Mouse (Mus musculus): ENCODE results near the gene Mogs. TPM values are rescaled to one million over a fixed set of nuclear protein-coding genes. Genes with fewer than 3 reads are reported as not detected.

The Mogs gene
- polyA plus RNA-seq, 1 experiment, result 17.1 TPM

DNA sequence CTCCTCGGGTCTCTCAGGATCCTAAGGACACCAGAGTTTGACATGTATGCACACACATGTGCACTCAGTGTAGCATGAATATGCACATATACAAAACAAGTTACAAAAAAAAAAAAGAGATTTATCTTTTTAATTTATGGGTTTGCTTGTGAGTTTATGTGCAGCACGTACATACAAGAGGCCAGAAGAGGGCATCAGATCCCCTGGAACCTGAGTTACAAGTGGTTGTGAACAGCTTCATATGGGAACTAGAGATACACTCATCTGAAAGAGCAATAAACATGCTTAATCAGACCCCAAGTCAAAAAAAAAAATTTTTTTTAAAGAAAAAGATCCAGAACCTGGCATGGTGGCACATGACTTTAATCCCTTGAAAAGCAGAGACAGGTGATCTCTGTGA lies 40.3 kb upstream of the Mogs start:
- Histone ChIP-seq H3K27ac (ENCODE audit: insufficient read depth, low read depth, low read length) (no peak overlapping the region), H3K4me3 (ENCODE audit: insufficient read depth, low read length) (no peak overlapping the region), H3K4me1 (ENCODE audit: control insufficient read depth, insufficient read depth, low read length) (peaks cover 9% of the 10 kb centered on the region)
- no peak for TF ChIP-seq CTCF (IDR thresholded peaks at IDR 0.05; ENCODE audit: low read depth, low read length)
- no peak for TF ChIP-seq POLR2A (IDR thresholded peaks at IDR 0.05; ENCODE audit: borderline replicate concordance, low read depth, low read length)

DNA sequence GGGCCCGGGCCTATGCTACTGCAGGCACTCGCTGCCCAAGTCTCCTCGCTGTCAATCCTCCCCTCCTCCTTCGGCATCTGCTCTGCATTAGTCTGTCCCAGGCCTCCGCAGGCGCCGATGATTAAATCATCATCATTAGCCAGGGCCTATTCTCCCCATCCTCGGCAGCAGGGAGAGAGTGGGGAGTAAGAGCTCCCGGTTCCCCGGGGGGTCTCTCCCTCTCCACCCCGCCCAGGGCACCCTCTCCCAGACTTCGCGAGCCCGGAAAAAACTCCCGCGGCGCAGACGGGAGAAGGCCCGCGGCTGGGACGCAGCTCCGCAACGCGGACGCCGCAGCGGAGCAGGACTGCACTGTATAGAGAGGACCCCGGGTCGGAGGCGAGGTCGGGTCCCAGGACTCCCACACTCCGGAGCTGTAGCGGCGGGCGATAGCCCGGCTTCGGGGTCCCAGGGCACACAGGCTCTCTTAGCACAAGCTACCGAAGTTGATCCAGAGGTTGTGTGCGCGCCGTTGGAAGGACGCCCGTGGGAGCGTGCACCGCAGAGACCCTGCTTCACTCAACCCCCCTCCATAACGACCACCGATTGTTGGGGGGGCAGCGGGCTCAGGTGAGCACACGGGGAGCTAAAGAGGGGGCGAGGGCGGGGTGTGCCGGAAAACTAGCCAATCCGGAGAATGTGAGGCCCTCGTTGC lies 37.5 kb upstream of the Mogs start, which contains the start of gene Pcgf1:
Pcgf1 (plus strand) TSS at position 240 of the 694 bp plus-strand sequence.
- TF ChIP-seq CTCF (IDR thresholded peaks at IDR 0.05; ENCODE audit: low read depth, low read length) (no peak), POLR2A (IDR thresholded peaks at IDR 0.05; ENCODE audit: borderline replicate concordance, low read depth, low read length) (no peak)
- Histone ChIP-seq H3K27ac (ENCODE audit: insufficient read depth, low read depth, low read length) (peak within 1 kb of the TSS; percentile 65), H3K4me3 (ENCODE audit: insufficient read depth, low read length) (peak within 1 kb of the TSS; percentile 69), H3K4me1 (ENCODE audit: control insufficient read depth, insufficient read depth, low read length) (peaks cover 6% of the 10 kb centered on the region; the same call in 1 of the 2 replicates)

DNA sequence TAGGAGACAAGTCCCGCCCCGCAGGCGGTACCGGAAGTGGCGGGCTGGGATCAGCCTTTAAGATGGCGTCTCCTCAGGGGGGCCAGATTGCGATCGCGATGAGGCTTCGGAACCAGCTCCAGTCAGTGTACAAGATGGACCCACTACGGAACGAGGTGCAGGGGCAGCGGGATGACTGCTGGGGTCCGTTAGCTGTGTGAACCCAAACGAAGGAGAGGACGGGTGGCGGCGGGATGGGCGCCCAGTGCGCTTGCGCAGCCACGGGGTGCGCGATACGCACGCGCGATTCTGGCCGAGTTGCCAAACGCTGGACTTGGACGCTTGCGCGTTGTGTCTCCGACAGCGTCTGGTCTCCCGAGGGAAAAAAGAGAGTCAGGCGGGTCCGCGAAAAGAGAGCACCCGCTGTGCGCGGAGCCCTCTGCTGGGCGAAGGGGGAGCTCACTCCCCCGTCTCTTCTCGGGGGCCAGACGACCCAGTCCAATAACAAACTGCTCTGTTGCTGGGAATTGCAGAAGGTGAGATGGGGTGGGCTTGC lies 36.9 kb upstream of the Mogs start:
- H3K27ac ChIP-seq (ENCODE audit: insufficient read depth, low read depth, low read length), result peak overlapping the region; percentile 65
- H3K4me1 ChIP-seq (ENCODE audit: control insufficient read depth, insufficient read depth, low read length), result peaks cover 6% of the 10 kb centered on the region; the same call in 1 of the 2 replicates
- H3K4me3 ChIP-seq (ENCODE audit: insufficient read depth, low read length), result peak overlapping the region; percentile 69
- TF ChIP-seq CTCF (IDR thresholded peaks at IDR 0.05; ENCODE audit: low read depth, low read length), result 0 out of 2 replicates have a peak, but pooled peaks have one; percentile 33
- no peak for TF ChIP-seq POLR2A (IDR thresholded peaks at IDR 0.05; ENCODE audit: borderline replicate concordance, low read depth, low read length)

DNA sequence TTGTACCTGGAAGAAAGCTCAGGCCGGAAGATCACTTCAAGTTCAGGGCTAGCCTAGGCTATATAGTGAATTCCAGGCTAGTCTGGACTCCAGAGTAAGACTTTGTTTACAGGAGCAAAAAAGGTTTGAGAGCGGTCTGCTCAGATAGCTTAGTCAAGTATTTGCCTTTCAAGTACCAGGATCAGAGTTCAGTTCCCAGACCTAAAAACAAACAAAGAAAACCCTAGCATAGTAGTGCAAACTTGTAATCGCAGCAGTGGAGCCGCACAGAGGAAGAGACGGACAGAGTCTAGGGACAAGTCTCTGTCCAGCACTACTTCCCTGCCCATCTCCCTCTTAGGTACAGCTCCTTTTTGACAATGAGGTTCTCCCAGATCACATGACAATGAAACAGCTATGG lies 35.1 kb upstream of the Mogs start:
- no peak overlapping the region for H3K4me3 ChIP-seq (ENCODE audit: insufficient read depth, low read length)
- no peak for TF ChIP-seq POLR2A (IDR thresholded peaks at IDR 0.05; ENCODE audit: borderline replicate concordance, low read depth, low read length)
- TF ChIP-seq CTCF (IDR thresholded peaks at IDR 0.05; ENCODE audit: low read depth, low read length), result no peak
- H3K4me1 ChIP-seq (ENCODE audit: control insufficient read depth, insufficient read depth, low read length), result peaks cover 6% of the 10 kb centered on the region; the same call in 1 of the 2 replicates
- H3K27ac ChIP-seq (ENCODE audit: insufficient read depth, low read depth, low read length), result no peak overlapping the region

DNA sequence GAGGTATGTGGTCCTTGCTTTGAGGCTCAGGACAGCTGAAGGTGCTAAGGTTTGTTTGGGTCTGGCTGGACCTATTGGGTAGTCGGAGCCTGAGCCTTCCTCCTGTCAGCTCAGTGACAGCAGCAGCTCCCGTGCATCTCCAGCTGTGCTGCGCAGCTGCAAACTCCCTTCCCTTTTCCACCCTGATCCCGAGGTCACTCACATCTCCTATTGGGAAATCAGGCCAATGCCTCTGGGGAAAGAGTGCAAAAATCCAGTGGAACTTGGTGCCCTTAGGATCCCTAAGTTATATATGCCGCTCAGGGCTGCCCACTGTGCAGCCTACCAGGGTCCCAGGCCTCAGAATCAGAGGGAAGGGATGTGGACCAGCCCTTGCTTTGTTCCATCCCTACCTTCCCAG lies 31.8 kb upstream of the Mogs start:
- no peak overlapping the region for H3K27ac ChIP-seq (ENCODE audit: insufficient read depth, low read depth, low read length)
- TF ChIP-seq CTCF (IDR thresholded peaks at IDR 0.05; ENCODE audit: low read depth, low read length) (no peak), POLR2A (IDR thresholded peaks at IDR 0.05; ENCODE audit: borderline replicate concordance, low read depth, low read length) (no peak)
- peaks cover 6% of the 10 kb centered on the region; the same call in 1 of the 2 replicates for H3K4me1 ChIP-seq (ENCODE audit: control insufficient read depth, insufficient read depth, low read length)
- no peak overlapping the region for H3K4me3 ChIP-seq (ENCODE audit: insufficient read depth, low read length)

DNA sequence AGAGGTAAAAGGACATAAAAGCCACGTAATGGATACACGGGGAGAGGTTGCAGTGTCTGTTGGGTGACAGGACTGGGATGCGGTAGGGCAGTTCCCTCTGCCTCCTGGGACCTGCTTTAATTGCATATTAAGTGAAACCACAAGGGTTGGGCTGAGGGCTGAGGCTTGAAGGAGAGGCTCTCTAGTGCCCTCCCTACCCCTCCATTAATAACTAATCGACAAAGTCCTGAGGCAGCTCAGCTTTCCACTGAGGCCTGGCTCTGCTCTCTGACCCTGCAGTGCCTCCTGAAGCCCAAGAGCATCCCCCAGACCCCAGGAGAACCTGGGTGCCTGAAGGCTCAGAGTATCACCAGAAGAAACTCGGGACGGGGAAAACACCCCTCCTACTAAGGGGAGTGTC lies 30.8 kb upstream of the Mogs start:
- Histone ChIP-seq H3K4me3 (ENCODE audit: insufficient read depth, low read length) (no peak overlapping the region), H3K4me1 (ENCODE audit: control insufficient read depth, insufficient read depth, low read length) (peaks cover 2% of the 10 kb centered on the region; the same call in 1 of the 2 replicates), H3K27ac (ENCODE audit: insufficient read depth, low read depth, low read length) (no peak overlapping the region)
- TF ChIP-seq CTCF (IDR thresholded peaks at IDR 0.05; ENCODE audit: low read depth, low read length) (no peak), POLR2A (IDR thresholded peaks at IDR 0.05; ENCODE audit: borderline replicate concordance, low read depth, low read length) (no peak)

DNA sequence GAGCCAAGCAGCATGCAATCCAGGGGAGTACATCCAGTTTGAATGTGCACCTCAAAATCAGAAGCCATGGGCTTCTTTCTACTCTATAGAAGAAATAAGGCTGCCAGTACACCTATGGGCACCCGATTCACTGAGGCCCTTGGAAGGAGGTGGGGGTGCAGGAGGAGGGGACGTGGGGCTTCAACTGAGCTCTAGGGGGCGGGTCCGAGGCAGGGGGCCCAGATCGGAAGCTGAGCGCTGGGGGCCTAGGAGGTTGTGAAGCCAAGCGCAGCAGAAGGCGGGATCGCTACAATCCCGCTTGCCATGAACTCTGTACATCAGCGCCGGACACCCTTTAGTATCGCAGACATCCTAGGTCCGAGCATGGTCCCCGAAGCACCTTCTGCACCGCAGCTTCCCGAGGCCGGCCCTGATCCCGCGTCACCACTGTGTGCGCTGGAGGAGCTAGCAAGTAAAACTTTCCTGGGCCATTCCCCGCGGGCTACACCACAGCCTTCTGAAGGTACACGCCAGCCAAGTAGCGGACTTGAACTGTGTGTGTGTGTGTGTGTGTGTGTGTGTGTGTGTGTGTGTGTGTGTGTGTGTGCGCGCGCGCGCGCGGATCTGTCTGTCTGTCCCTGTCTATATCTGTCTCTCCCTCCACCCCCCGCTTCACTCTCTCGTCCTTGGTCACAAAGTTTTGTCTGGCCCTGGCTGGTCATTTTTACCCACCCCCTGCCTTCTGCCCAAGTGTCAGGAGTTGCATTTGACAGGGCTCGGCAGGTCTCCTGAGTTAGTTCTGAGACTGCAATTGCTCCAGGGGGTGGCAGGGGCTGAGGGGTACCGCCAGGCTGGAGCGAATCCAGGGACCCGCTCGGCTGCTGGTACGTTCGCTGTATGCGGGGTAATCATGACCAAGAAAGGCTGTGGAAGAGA lies 28.9 kb upstream of the Mogs start, which contains the start of gene Lbx2:
Lbx2 (plus strand) TSS at position 247 of the 915 bp plus-strand sequence.
- Histone ChIP-seq H3K27ac (ENCODE audit: insufficient read depth, low read depth, low read length) (no peak within 1 kb of the TSS), H3K4me3 (ENCODE audit: insufficient read depth, low read length) (peak within 1 kb of the TSS; percentile 53), H3K4me1 (ENCODE audit: control insufficient read depth, insufficient read depth, low read length) (peaks cover 2% of the 10 kb centered on the region; the same call in 1 of the 2 replicates)
- TF ChIP-seq CTCF (IDR thresholded peaks at IDR 0.05; ENCODE audit: low read depth, low read length), result no peak
- no peak for TF ChIP-seq POLR2A (IDR thresholded peaks at IDR 0.05; ENCODE audit: borderline replicate concordance, low read depth, low read length)

DNA sequence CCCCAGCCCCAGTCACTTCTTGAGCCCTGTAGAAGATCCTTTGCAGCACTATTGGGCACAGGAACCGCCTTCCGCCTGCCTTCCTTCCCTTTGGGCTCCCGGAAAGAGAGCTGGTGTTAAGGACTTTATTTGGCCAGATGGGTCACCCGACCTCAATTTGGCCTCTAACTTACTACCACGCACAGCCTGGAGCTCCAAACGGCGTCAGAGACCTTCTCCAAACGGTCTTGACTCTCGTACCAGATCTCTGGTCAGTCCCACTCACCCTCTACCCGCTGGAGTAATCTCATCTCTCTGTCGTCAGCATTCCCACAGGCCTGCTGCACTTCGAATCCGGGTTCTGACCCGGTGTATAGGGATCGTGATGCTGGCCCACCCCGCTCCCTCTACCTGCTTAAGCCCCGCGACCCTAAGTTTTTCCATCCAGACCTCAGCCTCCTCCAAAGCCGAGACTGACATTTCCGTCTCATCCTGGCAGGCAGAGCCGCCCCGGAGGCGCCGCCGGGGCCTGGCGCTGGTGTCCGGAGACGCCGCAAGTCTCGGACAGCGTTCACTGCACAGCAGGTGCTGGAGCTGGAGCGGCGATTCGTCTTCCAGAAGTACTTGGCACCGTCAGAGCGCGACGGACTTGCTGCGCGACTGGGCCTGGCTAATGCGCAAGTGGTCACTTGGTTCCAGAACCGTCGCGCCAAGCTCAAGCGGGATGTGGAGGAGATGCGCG lies 27.9 kb upstream of the Mogs start:
- Histone ChIP-seq H3K4me3 (ENCODE audit: insufficient read depth, low read length) (0 out of 2 replicates have a peak overlapping the region, but pooled peaks have one; percentile 11), H3K27ac (ENCODE audit: insufficient read depth, low read depth, low read length) (no peak overlapping the region), H3K4me1 (ENCODE audit: control insufficient read depth, insufficient read depth, low read length) (peaks cover 6% of the 10 kb centered on the region; the same call in 1 of the 2 replicates)
- no peak for TF ChIP-seq CTCF (IDR thresholded peaks at IDR 0.05; ENCODE audit: low read depth, low read length)
- no peak for TF ChIP-seq POLR2A (IDR thresholded peaks at IDR 0.05; ENCODE audit: borderline replicate concordance, low read depth, low read length)

DNA sequence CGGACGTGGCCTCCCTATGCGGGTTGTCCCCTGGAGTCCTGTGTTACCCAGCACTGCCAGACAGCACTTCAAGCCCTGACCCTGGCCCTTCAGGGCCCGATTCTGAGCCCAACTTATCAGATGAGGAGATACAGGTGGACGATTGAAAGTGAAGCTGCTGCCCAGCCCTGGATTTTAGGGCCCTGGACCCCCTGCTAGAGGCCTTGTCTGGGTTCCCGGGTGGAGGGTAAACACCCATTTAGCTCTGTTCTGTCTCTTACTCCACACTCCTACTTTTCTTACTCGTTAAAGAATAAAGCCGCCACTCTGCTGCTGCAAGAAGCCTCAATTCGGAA lies 27.4 kb upstream of the Mogs start:
- H3K4me3 ChIP-seq (ENCODE audit: insufficient read depth, low read length), result no peak overlapping the region
- peaks cover 11% of the 10 kb centered on the region for H3K4me1 ChIP-seq (ENCODE audit: control insufficient read depth, insufficient read depth, low read length)
- no peak overlapping the region for H3K27ac ChIP-seq (ENCODE audit: insufficient read depth, low read depth, low read length)
- TF ChIP-seq CTCF (IDR thresholded peaks at IDR 0.05; ENCODE audit: low read depth, low read length), result no peak
- TF ChIP-seq POLR2A (IDR thresholded peaks at IDR 0.05; ENCODE audit: borderline replicate concordance, low read depth, low read length), result no peak
